Mouse (Mus musculus) testis, adult 2 months (tissue): ENCODE data around the gene Phactr2. TPM values are rescaled to one million over a fixed set of nuclear protein-coding genes. Genes with fewer than 3 reads are reported as not detected.

Source experiments
- H3K27ac ChIP-seq: fragments of 200-500 bp; 2 replicates; pipeline ENCODE4 v1.5.1; 2012; ENCODE audit warnings: low read depth, low read length; ENCODE audit not compliant: control insufficient read depth, insufficient read depth
- H3K27me3 ChIP-seq: fragments of 200-500 bp; 2 replicates; pipeline ENCODE4 v1.6.1; 2012; ENCODE audit warnings: mild to moderate bottlenecking, low read length, moderate library complexity; ENCODE audit not compliant: control insufficient read depth, insufficient read depth
- H3K36me3 ChIP-seq: fragments of 200-500 bp; 2 replicates; pipeline ENCODE4 v1.6.1; 2012; ENCODE audit warnings: mild to moderate bottlenecking, low read length; ENCODE audit not compliant: control insufficient read depth, insufficient read depth
- H3K4me1 ChIP-seq: fragments of 200-500 bp; 2 replicates; pipeline ENCODE4 v1.6.1; 2012; ENCODE audit warnings: low read length; ENCODE audit not compliant: control insufficient read depth, insufficient read depth
- H3K4me3 ChIP-seq: fragments of 200-500 bp; 2 replicates; pipeline ENCODE4 v1.5.1; 2012; ENCODE audit warnings: low read depth, mild to moderate bottlenecking, low read length, moderate library complexity, mixed read lengths; ENCODE audit not compliant: control insufficient read depth
- CTCF ChIP-seq: fragments of 200-500 bp; IDR thresholded peaks from 2 replicates; pipeline ENCODE4 v1.5.1; 2012; ENCODE audit warnings: low read depth, mild to moderate bottlenecking, inconsistent platforms, low read length, moderate library complexity; ENCODE audit not compliant: control insufficient read depth, insufficient read depth, insufficient replicate concordance
- POLR2A ChIP-seq: fragments of 200-500 bp; IDR thresholded peaks from 2 replicates; pipeline ENCODE4 v1.6.1; 2012; ENCODE audit warnings: low read depth, mild to moderate bottlenecking, inconsistent platforms, low read length, moderate library complexity; ENCODE audit not compliant: control insufficient read depth
- polyA plus RNA-seq: library from polyadenylated mRNA; depleted of rRNA; stranded (reverse); fragments of >200 nt; gene quantifications from 2 replicates; pipeline ENCODE4 v1.2.3, GENCODE M21; 2012; rRNA removed

The Phactr2 gene
- polyA plus RNA-seq, 1 experiment, result 3.5 TPM

- Histone ChIP-seq H3K4me1 (no peaks in the 10 kb centered on the region), H3K4me3 (no peak overlapping the region), H3K36me3 (no peaks in the 10 kb centered on the region), H3K27ac (no peak overlapping the region), H3K27me3 (no peaks in the 10 kb centered on the region)
- TF ChIP-seq CTCF (no peak), POLR2A (no peak)
Observed at GRCm38 (mm10) chr10:13168461-13168860, 305.8 kb downstream of the Phactr2 start.

- Histone ChIP-seq H3K36me3 (no peaks in the 10 kb centered on the region), H3K27me3 (no peaks in the 10 kb centered on the region), H3K4me3 (no peak overlapping the region), H3K27ac (no peak overlapping the region), H3K4me1 (no peaks in the 10 kb centered on the region)
- TF ChIP-seq CTCF, result no peak
- TF ChIP-seq POLR2A, result no peak
Observed at GRCm38 (mm10) chr10:13162031-13162430, 312.2 kb downstream of the Phactr2 start.

GRCm38 (mm10) chr10:13160913-13161312 lies 313.3 kb downstream of the Phactr2 start:
- H3K27me3 ChIP-seq, result no peaks in the 10 kb centered on the region
- TF ChIP-seq CTCF (no peak), POLR2A (no peak)
- no peak overlapping the region for H3K4me3 ChIP-seq
- H3K36me3 ChIP-seq, result no peaks in the 10 kb centered on the region
- H3K27ac ChIP-seq, result no peak overlapping the region
- no peaks in the 10 kb centered on the region for H3K4me1 ChIP-seq

Other genes starting within 250 kb of the Phactr2 start
- gene Fuca2, start 25.1 kb upstream of the Phactr2 start, polyA plus RNA-seq, result 8.6 and 11.3 TPM in 2 replicates
- gene Adat2, start 78.5 kb upstream of the Phactr2 start, polyA plus RNA-seq, result 20.5 and 21.4 TPM in 2 replicates
- gene Pex3, start 78.7 kb upstream of the Phactr2 start, polyA plus RNA-seq, result 69.8 and 81.8 TPM in 2 replicates